Mouse (Mus musculus): ENCODE data around the gene Otulin.

Gene Otulin

GRCm38 (mm10) chr15:27550358-27550992, 80.0 kb downstream of the Otulin start:
- DNase-seq (ENCODE audit: low read depth, low spot score) = no peak

- DNase-seq (ENCODE audit: low read depth, low spot score) = no peak
Measured at GRCm38 (mm10) chr15:27549878-27550277, 80.6 kb downstream of the Otulin start.

- no peak for DNase-seq (ENCODE audit: low read depth, low spot score)
Measured at GRCm38 (mm10) chr15:27549071-27549470, 81.4 kb downstream of the Otulin start.

GRCm38 (mm10) chr15:27548110-27548509, 82.4 kb downstream of the Otulin start:
- DNase-seq (ENCODE audit: low read depth, low spot score) = no peak

GRCm38 (mm10) chr15:27545203-27545602, 85.3 kb downstream of the Otulin start:
- no peak for DNase-seq (ENCODE audit: low read depth, low spot score)

GRCm38 (mm10) chr15:27539745-27540144, 90.7 kb downstream of the Otulin start:
- no peak for DNase-seq (ENCODE audit: low read depth, low spot score)

GRCm38 (mm10) chr15:27537519-27538223, 92.8 kb downstream of the Otulin start:
- DNase-seq (ENCODE audit: low read depth, low spot score) = no peak

GRCm38 (mm10) chr15:27536771-27537170, 93.7 kb downstream of the Otulin start:
- no peak for DNase-seq (ENCODE audit: low read depth, low spot score)

GRCm38 (mm10) chr15:27536186-27536585, 94.3 kb downstream of the Otulin start:
- DNase-seq (ENCODE audit: low read depth, low spot score) = no peak

- DNase-seq (ENCODE audit: low read depth, low spot score) = no peak
Measured at GRCm38 (mm10) chr15:27535681-27536080, 94.8 kb downstream of the Otulin start.

- no peak for DNase-seq (ENCODE audit: low read depth, low spot score)
Measured at GRCm38 (mm10) chr15:27533036-27533435, 97.5 kb downstream of the Otulin start.

- no peak for DNase-seq (ENCODE audit: low read depth, low spot score)
Measured at GRCm38 (mm10) chr15:27530023-27530422, 100.5 kb downstream of the Otulin start.

GRCm38 (mm10) chr15:27528896-27529295, 101.6 kb downstream of the Otulin start:
- DNase-seq (ENCODE audit: low read depth, low spot score) = no peak

- no peak for DNase-seq (ENCODE audit: low read depth, low spot score)
Measured at GRCm38 (mm10) chr15:27525233-27526005, 105.1 kb downstream of the Otulin start.

- DNase-seq (ENCODE audit: low read depth, low spot score) = no peak
Measured at GRCm38 (mm10) chr15:27519857-27520256, 110.6 kb downstream of the Otulin start.

GRCm38 (mm10) chr15:27518026-27518425, 112.5 kb downstream of the Otulin start:
- DNase-seq (ENCODE audit: low read depth, low spot score) = no peak

- DNase-seq (ENCODE audit: low read depth, low spot score) = no peak
Measured at GRCm38 (mm10) chr15:27516927-27517326, 113.6 kb downstream of the Otulin start.

- no peak for DNase-seq (ENCODE audit: low read depth, low spot score)
Measured at GRCm38 (mm10) chr15:27508982-27509381, 121.5 kb downstream of the Otulin start.

GRCm38 (mm10) chr15:27508169-27508568, 122.3 kb downstream of the Otulin start:
- DNase-seq (ENCODE audit: low read depth, low spot score) = no peak

- no peak for DNase-seq (ENCODE audit: low read depth, low spot score)
Measured at GRCm38 (mm10) chr15:27506893-27507596, 123.4 kb downstream of the Otulin start.

GRCm38 (mm10) chr15:27506127-27506886, 124.2 kb downstream of the Otulin start:
- no peak for DNase-seq (ENCODE audit: low read depth, low spot score)
